Mouse (Mus musculus): ENCODE data around the gene Cd59a. TPM values are rescaled to one million over a fixed set of nuclear protein-coding genes. Genes with fewer than 3 reads are reported as not detected.

Gene Cd59a
- polyA plus RNA-seq, 1 experiment from 2014 or later: 59.6 TPM

DNA sequence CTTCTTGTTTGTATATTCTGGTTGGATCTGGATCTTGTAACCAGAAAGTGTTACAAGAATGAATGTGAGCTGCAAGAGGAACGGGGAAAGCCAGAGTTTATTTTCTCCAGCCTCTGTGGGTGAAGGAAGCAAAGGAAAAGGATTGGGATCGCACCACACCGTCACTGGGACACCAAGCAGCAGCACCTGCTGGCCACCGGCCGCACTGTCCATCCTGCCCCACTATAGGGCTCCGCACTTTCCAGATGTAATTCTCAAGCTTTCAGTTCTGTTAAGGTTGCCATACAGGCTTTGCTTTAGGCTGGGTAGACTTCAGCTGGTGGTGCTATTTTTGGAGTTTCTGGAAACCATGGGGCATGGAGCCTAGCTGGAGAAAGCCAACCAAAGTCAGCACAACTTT is 24.7 kb downstream of the Cd59a start:
- DNase-seq (ENCODE audit: low spot score) (no peak), ATAC-seq (ENCODE audit: low FRiP score, low TSS enrichment) (no peak)
- Histone ChIP-seq H3K27me3 (ENCODE audit: control insufficient read depth, insufficient read depth, low read length) (no peaks in the 10 kb centered on the region), H3K4me1 (replicated peaks; ENCODE audit: control insufficient read depth, insufficient read depth) (no peaks in the 10 kb centered on the region), H3K4me3 (ENCODE audit: low read depth, low read length) (no peak overlapping the region), H3K27ac (replicated peaks) (peak overlapping the region; percentile 81), H3K9ac (ENCODE audit: low read length) (no peak overlapping the region), H3K9me3 (ENCODE audit: control insufficient read depth, low read length) (no peaks in the 10 kb centered on the region), H3K4me2 (replicated peaks; ENCODE audit: low read depth) (no peak overlapping the region), H3K36me3 (ENCODE audit: control insufficient read depth, insufficient read depth, low read length) (no peaks in the 10 kb centered on the region; the same call in 1 of the 2 replicates)
- TF ChIP-seq CTCF (IDR thresholded peaks at IDR 0.05; ENCODE audit: low read depth) (peak; percentile 58), EP300 (optimal IDR thresholded peaks at IDR 0.05) (no peak)
- WGBS: 53% methylated on average over 6 of the region's 6 CpGs

DNA sequence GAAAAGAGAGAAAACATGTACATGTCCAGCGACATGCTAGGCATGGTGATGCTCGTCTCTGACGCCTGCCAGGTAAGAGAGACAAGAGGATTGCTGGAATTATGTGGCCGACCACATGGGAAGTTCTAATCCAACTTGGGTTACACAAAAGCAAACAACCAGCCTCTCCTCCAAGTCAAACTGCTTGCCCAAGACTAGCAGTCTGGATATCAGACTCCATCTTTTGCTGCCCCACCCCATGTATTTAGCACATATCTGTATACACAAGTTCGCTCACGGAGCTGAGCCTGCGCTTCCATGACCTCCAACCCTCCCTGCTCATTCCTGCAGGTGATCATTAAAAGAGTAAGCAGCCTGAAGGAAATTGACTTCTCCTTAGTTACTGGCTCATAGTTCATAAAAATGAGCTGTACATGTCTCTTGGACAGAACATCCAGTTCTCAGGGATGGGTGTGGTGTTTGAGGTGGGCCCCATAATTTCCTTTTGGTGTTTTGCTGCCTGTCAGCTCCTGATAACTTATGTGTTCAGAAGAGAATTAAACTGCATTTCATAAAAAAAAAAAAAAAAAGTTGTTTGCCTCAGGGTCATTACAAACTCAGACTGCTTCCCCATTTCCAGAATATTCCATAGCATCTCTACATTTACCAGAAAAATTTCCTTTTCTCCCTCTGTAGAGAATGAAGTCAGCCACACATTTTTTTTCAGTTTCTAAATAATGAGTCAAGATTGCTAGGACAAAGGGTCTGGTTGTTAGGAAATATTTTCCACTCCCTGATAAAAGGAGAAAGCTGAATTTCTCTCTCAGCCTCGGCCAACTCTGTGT is 26.3 kb downstream of the Cd59a start:
- H3K9ac ChIP-seq (ENCODE audit: low read length): peak overlapping the region; percentile 87; the same call in 1 of the 2 replicates
- TF ChIP-seq EP300 (optimal IDR thresholded peaks at IDR 0.05) (peak; percentile 97), CTCF (IDR thresholded peaks at IDR 0.05; ENCODE audit: low read depth) (no peak)
- DNase-seq (ENCODE audit: low spot score) (peak; percentile 33), ATAC-seq (ENCODE audit: low FRiP score, low TSS enrichment) (peak; percentile 49)
- peak overlapping the region; percentile 91 for H3K27ac ChIP-seq (replicated peaks)
- peak overlapping the region; percentile 99 for H3K4me2 ChIP-seq (replicated peaks; ENCODE audit: low read depth)
- H3K4me3 ChIP-seq (ENCODE audit: low read depth, low read length): peak overlapping the region; percentile 75
- no peaks in the 10 kb centered on the region; the same call in 1 of the 2 replicates for H3K36me3 ChIP-seq (ENCODE audit: control insufficient read depth, insufficient read depth, low read length)
- no peaks in the 10 kb centered on the region for H3K9me3 ChIP-seq (ENCODE audit: control insufficient read depth, low read length)
- no peaks in the 10 kb centered on the region for H3K27me3 ChIP-seq (ENCODE audit: control insufficient read depth, insufficient read depth, low read length)
- no peaks in the 10 kb centered on the region for H3K4me1 ChIP-seq (replicated peaks; ENCODE audit: control insufficient read depth, insufficient read depth)
- 47% methylated on average over 8 of the region's 8 CpGs for WGBS

DNA sequence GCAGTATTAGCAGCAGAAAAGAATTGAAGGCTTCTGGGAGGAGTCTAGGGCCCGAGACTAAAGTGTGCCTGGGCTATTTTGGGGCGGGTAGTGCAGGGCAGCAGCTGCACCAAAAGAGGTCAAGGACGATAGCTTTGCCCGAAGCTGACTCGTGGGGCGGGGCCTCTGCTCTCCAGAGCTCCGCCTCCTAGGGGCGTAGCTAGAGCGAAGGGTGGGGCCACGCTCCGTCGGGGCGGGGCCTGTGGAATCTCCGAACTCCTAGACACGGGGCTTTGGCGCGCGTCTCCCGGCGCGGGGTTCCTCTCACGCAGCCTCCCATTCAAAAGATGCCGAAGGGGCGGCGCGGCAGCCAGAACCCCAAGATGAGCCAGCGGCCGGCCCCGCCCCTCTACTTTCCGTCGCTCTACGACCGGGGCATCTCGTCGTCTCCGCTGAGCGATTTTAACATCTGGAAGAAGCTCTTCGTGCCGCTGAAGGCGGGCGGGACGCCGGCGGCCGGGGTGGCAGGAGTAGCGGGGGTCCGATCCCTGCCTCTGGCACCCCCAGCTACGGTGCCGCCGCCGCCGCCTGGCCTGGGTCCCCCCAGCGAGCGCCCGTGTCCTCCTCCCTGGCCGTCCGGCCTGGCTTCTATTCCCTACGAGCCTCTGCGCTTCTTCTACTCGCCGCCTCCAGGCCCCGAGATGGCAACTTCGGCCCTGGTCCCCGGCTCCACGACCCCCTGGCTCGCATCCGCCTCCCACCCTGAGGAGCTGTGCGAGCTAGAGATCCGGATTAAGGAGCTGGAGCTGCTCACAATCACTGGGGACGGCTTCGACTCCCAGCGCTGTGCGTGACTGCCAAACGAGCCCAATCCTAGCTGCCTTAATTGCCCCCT is 27.1 kb downstream of the Cd59a start, which contains the start of gene A930018P22Rik:
TSS of gene A930018P22Rik (plus strand) at position 265 of the 874 bp plus-strand sequence.
- H3K27ac ChIP-seq (replicated peaks): peak within 1 kb of the TSS; percentile 91
- peak within 1 kb of the TSS; percentile 75 for H3K4me3 ChIP-seq (ENCODE audit: low read depth, low read length)
- H3K4me2 ChIP-seq (replicated peaks; ENCODE audit: low read depth): peak within 1 kb of the TSS; percentile 99
- DNase-seq (ENCODE audit: low spot score): peak; percentile 92
- H3K4me1 ChIP-seq (replicated peaks; ENCODE audit: control insufficient read depth, insufficient read depth): no peaks in the 10 kb centered on the region
- no peaks in the 10 kb centered on the region for H3K9me3 ChIP-seq (ENCODE audit: control insufficient read depth, low read length)
- H3K36me3 ChIP-seq (ENCODE audit: control insufficient read depth, insufficient read depth, low read length): no peaks in the 10 kb centered on the region; the same call in 1 of the 2 replicates
- TF ChIP-seq CTCF (IDR thresholded peaks at IDR 0.05; ENCODE audit: low read depth) (peak; percentile 28), EP300 (optimal IDR thresholded peaks at IDR 0.05) (no peak)
- ATAC-seq (ENCODE audit: low FRiP score, low TSS enrichment): peak; percentile 93
- no peaks in the 10 kb centered on the region for H3K27me3 ChIP-seq (ENCODE audit: control insufficient read depth, insufficient read depth, low read length)
- peak within 1 kb of the TSS; percentile 87 for H3K9ac ChIP-seq (ENCODE audit: low read length)
- WGBS: under 1% methylated on average over 68 of the region's 74 CpGs

DNA sequence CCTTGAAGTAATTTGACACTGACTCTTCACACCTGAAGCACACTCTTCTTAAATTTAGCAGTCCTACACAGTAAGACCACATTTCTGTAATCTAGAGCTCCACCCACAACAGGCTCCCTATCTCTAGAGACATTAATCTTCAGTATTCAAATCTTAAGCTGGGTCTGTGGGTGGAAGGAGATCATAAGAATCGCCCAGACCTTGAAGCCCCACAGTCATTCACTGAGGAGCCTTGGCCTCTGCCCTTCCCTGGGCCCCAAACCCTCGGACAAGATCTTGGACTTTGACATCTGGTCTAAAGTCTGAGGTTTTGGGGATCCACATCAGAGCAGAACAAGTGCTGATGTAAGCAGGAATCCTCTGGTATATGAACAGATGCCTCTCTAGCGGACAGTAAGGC is 27.9 kb downstream of the Cd59a start:
- H3K36me3 ChIP-seq (ENCODE audit: control insufficient read depth, insufficient read depth, low read length): no peaks in the 10 kb centered on the region
- H3K4me1 ChIP-seq (replicated peaks; ENCODE audit: control insufficient read depth, insufficient read depth): no peaks in the 10 kb centered on the region
- peak overlapping the region; percentile 75 for H3K4me3 ChIP-seq (ENCODE audit: low read depth, low read length)
- H3K4me2 ChIP-seq (replicated peaks; ENCODE audit: low read depth): peak overlapping the region; percentile 99
- 59% methylated on average over 3 of the region's 3 CpGs for WGBS
- no peak overlapping the region for H3K27ac ChIP-seq (replicated peaks)
- no peak for ATAC-seq (ENCODE audit: low FRiP score, low TSS enrichment)
- TF ChIP-seq EP300 (optimal IDR thresholded peaks at IDR 0.05) (no peak), CTCF (IDR thresholded peaks at IDR 0.05; ENCODE audit: low read depth) (no peak)
- H3K9me3 ChIP-seq (ENCODE audit: control insufficient read depth, low read length): no peaks in the 10 kb centered on the region
- no peak for DNase-seq (ENCODE audit: low spot score)
- peak overlapping the region; percentile 87; the same call in 1 of the 2 replicates for H3K9ac ChIP-seq (ENCODE audit: low read length)
- no peaks in the 10 kb centered on the region for H3K27me3 ChIP-seq (ENCODE audit: control insufficient read depth, insufficient read depth, low read length)

DNA sequence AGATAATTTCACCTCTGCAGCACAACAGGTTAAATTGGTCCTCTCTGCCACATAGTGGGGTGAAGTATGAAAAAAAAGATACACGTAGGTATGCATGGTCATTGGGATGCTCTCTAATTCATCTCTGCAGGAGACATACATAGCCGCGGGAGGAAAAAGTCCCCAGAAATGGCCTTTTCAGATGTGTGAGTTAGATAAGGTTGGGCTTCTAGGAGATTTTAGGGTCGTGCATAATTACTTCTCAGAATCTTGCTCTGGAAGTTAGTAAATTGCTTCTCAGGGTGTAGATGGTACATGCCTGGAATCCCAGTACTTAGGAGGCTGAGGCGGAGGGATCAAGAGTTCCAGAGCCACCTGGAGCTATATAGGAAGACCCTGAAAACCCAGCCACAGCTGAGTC is 28.5 kb downstream of the Cd59a start:
- Histone ChIP-seq H3K9me3 (ENCODE audit: control insufficient read depth, low read length) (no peaks in the 10 kb centered on the region), H3K9ac (ENCODE audit: low read length) (no peak overlapping the region)
- TF ChIP-seq EP300 (optimal IDR thresholded peaks at IDR 0.05) (no peak), CTCF (IDR thresholded peaks at IDR 0.05; ENCODE audit: low read depth) (no peak)

More for the DNA sequence above, 28.5 kb downstream of the Cd59a start:
- no peaks in the 10 kb centered on the region for H3K36me3 ChIP-seq (ENCODE audit: control insufficient read depth, insufficient read depth, low read length)
- no peak overlapping the region for H3K27ac ChIP-seq (replicated peaks)
- 87% methylated on average over 5 of the region's 5 CpGs for WGBS
- no peaks in the 10 kb centered on the region for H3K4me1 ChIP-seq (replicated peaks; ENCODE audit: control insufficient read depth, insufficient read depth)
- no peaks in the 10 kb centered on the region for H3K27me3 ChIP-seq (ENCODE audit: control insufficient read depth, insufficient read depth, low read length)
- DNase-seq (ENCODE audit: low spot score): no peak
- no peak overlapping the region for H3K4me3 ChIP-seq (ENCODE audit: low read depth, low read length)
- H3K4me2 ChIP-seq (replicated peaks; ENCODE audit: low read depth): no peak overlapping the region
- no peak for ATAC-seq (ENCODE audit: low FRiP score, low TSS enrichment)

Measured in stomach, postnatal 0 days (tissue).